Mouse (Mus musculus): ENCODE results near the gene Psma6.

DNA sequence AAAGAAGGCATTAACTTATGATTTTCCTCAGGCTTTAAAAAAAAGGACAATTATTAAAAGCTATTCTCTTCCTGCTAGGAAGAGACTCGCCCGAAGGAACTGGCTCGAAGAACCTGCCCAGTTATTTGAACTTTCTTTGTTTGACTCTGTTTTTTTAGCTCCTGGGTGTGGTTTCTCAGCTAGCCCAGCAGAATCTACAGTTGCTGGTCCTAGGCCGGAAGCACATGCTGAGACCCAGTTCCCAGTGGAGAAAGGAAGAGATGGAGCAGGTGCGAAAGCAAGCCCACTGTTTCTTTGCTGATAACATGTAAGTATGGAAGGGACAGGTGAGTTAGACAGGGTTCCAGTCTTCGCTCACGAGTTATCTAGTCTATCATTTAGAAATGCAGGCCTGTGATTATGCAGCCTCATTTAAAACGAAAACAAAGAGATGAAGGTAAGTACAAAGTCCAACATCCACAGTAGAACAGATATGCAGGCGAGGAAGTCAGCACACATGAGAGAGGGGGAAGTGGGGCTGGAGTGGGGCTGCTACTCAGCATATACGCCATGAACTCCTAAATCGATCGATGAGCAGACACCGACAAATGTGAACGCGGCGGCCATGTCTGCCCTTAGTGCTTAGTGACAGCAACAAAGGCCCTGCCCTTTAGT is 6.9 kb upstream of the Psma6 start:
- TF ChIP-seq CTCF (IDR thresholded peaks at IDR 0.05; ENCODE audit: insufficient read depth, low read length): no peak
- TF ChIP-seq POLR2A (IDR thresholded peaks at IDR 0.05; ENCODE audit: borderline replicate concordance, extremely low read depth, low read depth, low read length): no peak

Data from lung, adult 2 months (tissue).